Mouse (Mus musculus): ENCODE results near the gene Zfp37. TPM values are rescaled to one million over a fixed set of nuclear protein-coding genes. Genes with fewer than 3 reads are reported as not detected.

Gene Zfp37
- total RNA-seq (2012; rRNA removed) (not detected in 2 replicates), polyA plus RNA-seq (2012; ENCODE audit: insufficient read depth in 1 of 2, insufficient read length in 2 of 2, low read depth in 1 of 2, low replicate concordance in 2 of 2, missing spikeins in 1 of 2) (not detected)

DNA sequence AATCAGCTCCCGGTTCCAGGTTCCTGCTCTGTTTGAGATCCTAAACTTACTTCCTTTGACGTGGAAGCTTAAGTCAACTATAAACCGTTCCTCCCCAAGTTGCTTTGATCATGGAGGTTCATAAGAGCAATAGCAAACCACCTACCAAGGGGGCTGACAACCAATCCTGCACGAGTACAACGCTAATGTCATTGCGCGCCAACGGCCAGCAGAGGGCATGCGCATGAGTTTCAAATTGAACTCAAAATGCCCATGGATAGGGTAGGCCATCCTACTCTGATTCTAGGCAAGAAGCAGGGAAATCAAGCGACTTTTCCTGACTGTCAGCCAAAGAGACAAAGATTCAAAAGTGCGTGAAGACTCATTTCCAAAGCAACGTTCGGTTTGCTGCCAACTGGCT lies at the start of gene Zfp37:
Gene Zfp37, minus strand, starts transcription at position 279 of the 400 bp plus-strand sequence.
- no peaks in the 10 kb centered on the region for H3K9me3 ChIP-seq (replicated peaks; ENCODE audit: insufficient read depth, low read length)
- no peaks in the 10 kb centered on the region for H3K36me3 ChIP-seq (ENCODE audit: control insufficient read depth in 1 of 2, insufficient read depth in 2 of 2, low read length in 2 of 2)
- no peak within 1 kb of the TSS for H3K27ac ChIP-seq (ENCODE audit: control insufficient read depth, low read depth, low read length)
- no peaks in the 10 kb centered on the region for H3K4me1 ChIP-seq (ENCODE audit: control insufficient read depth in 1 of 2, insufficient read depth in 2 of 2, low read length in 2 of 2)
- TF ChIP-seq ZNF384 (IDR thresholded peaks at IDR 0.05; ENCODE audit: low read depth, low read length) (no peak), CTCF (IDR thresholded peaks at IDR 0.05 in 2 of 3, conservative IDR thresholded peaks at IDR 0.05 in 1 of 3; ENCODE audit: control insufficient read depth in 1 of 3, insufficient read depth in 1 of 3, low read depth in 2 of 3, low read length in 3 of 3, poor library complexity in 1 of 3, severe bottlenecking in 1 of 3) (peak in 1 of 3 experiments; percentile 6; a peak in 1 of 6 replicates)
- H3K79me2 ChIP-seq (ENCODE audit: control insufficient read depth, insufficient read depth, low read length, poor library complexity), result no peaks in the 10 kb centered on the region
- no peak within 1 kb of the TSS for H3K9ac ChIP-seq (ENCODE audit: control insufficient read depth, low read depth, low read length, poor library complexity, severe bottlenecking)
- H3K27me3 ChIP-seq (ENCODE audit: control insufficient read depth in 1 of 2, insufficient read depth in 2 of 2, low read length in 2 of 2), result no peaks in the 10 kb centered on the region
- no peak within 1 kb of the TSS for H3K4me3 ChIP-seq (ENCODE audit: control insufficient read depth in 1 of 2, insufficient read depth in 1 of 2, low read depth in 2 of 2, low read length in 2 of 2)
- DNase-seq (ENCODE audit: low read depth, low spot score), result no peak

DNA sequence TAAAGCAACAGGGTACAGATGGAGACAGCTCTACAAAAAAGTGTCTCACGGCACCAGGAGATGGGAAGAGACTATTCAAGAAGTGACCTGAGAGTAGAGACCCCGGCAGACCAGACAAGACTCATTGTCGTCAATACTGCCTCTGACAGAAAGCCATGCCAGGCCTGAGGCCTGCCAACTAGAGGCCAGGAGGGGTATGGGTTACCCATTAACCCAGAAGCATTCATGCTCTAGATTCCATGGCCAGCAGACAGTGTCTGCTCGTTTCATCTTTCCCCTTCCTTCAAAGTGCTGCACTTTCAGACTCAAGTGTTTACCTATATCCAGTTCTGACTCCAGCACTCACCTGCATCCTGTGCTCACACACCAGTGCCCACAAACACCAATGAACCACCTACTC lies 47.2 kb upstream of the Zfp37 start:
- Histone ChIP-seq H3K36me3 (ENCODE audit: control insufficient read depth in 1 of 2, insufficient read depth in 2 of 2, low read length in 2 of 2) (no peaks in the 10 kb centered on the region), H3K9ac (ENCODE audit: control insufficient read depth, low read depth, low read length, poor library complexity, severe bottlenecking) (no peak overlapping the region), H3K4me1 (ENCODE audit: control insufficient read depth in 1 of 2, insufficient read depth in 2 of 2, low read length in 2 of 2) (no peaks in the 10 kb centered on the region), H3K27me3 (ENCODE audit: control insufficient read depth in 1 of 2, insufficient read depth in 2 of 2, low read length in 2 of 2) (no peaks in the 10 kb centered on the region), H3K27ac (ENCODE audit: control insufficient read depth, low read depth, low read length) (no peak overlapping the region), H3K4me3 (ENCODE audit: control insufficient read depth in 1 of 2, insufficient read depth in 1 of 2, low read depth in 2 of 2, low read length in 2 of 2) (no peak overlapping the region), H3K79me2 (ENCODE audit: control insufficient read depth, insufficient read depth, low read length, poor library complexity) (no peaks in the 10 kb centered on the region), H3K9me3 (replicated peaks; ENCODE audit: insufficient read depth, low read length) (no peaks in the 10 kb centered on the region)
- no peak for DNase-seq (ENCODE audit: low read depth, low spot score)
- TF ChIP-seq USF1 (IDR thresholded peaks at IDR 0.05; ENCODE audit: low read depth, low read length) (no peak), NRF1 (IDR thresholded peaks at IDR 0.05; ENCODE audit: insufficient read depth, low read depth, low read length, poor library complexity, severe bottlenecking) (no peak), RAD21 (IDR thresholded peaks at IDR 0.05; ENCODE audit: low read depth, low read length) (no peak), CHD2 (IDR thresholded peaks at IDR 0.05; ENCODE audit: low read length) (no peak), USF2 (IDR thresholded peaks at IDR 0.05; ENCODE audit: borderline replicate concordance in 1 of 2, insufficient read depth in 1 of 2, low read depth in 1 of 2, low read length in 2 of 2) (no peak), POLR2AphosphoS5 (IDR thresholded peaks at IDR 0.05; ENCODE audit: borderline replicate concordance, low read depth, low read length) (no peak), MXI1 (IDR thresholded peaks at IDR 0.05; ENCODE audit: low read depth, low read length) (no peak), TBP (IDR thresholded peaks at IDR 0.05; ENCODE audit: low read depth, low read length) (no peak), EP300 (IDR thresholded peaks at IDR 0.05; ENCODE audit: low read depth in 1 of 2, low read length in 2 of 2) (no peak), MAZ (IDR thresholded peaks at IDR 0.05; ENCODE audit: low read depth, low read length) (no peak), ZKSCAN1 (IDR thresholded peaks at IDR 0.05; ENCODE audit: low read depth, low read length) (no peak), BHLHE40 (IDR thresholded peaks at IDR 0.05; ENCODE audit: borderline replicate concordance, low read depth, low read length) (no peak), CTCF (IDR thresholded peaks at IDR 0.05 in 2 of 3, conservative IDR thresholded peaks at IDR 0.05 in 1 of 3; ENCODE audit: control insufficient read depth in 1 of 3, insufficient read depth in 1 of 3, low read depth in 2 of 3, low read length in 3 of 3, poor library complexity in 1 of 3, severe bottlenecking in 1 of 3) (no peak), CHD1 (IDR thresholded peaks at IDR 0.05; ENCODE audit: low read depth, low read length) (no peak), UBTF (IDR thresholded peaks at IDR 0.05; ENCODE audit: borderline replicate concordance, insufficient read depth, low read depth, low read length) (no peak)

All from MEL (cell line).